Mouse (Mus musculus): ENCODE results near the gene C87977. TPM values are rescaled to one million over a fixed set of nuclear protein-coding genes. Genes with fewer than 3 reads are reported as not detected.
"Not testable (repeated sequence)": the region's sequence is repeated elsewhere in the genome, so short reads cannot be mapped to it uniquely, and the experiment has no call there.

Gene C87977
- not detected in 2 replicates for polyA plus RNA-seq (2014; fragmentation: Nextera tagmentation; extraction: Ambion mirVana)

- not testable (repeated sequence) for DNase-seq (ENCODE audit: low spot score); H3K27ac ChIP-seq (ENCODE audit: low read depth, low read length); H3K36me3 ChIP-seq (ENCODE audit: control insufficient read depth, insufficient read depth, low read length); H3K4me1 ChIP-seq (replicated peaks; ENCODE audit: control insufficient read depth, insufficient read depth, low read length); H3K9me3 ChIP-seq (ENCODE audit: control insufficient read depth, low read length); H3K9ac ChIP-seq (ENCODE audit: low read depth, low read length); H3K4me2 ChIP-seq; H3K4me3 ChIP-seq (ENCODE audit: low read depth, low read length); ATAC-seq (replicated peaks; ENCODE audit: low FRiP score); H3K27me3 ChIP-seq (replicated peaks; ENCODE audit: control insufficient read depth, insufficient read depth, low read length)
- WGBS = 67% methylated on average over 1 of the region's 1 CpGs
These were observed at the start of gene C87977 for GRCm38 (mm10) chr4:144213218-144213617. TSS of gene C87977 (minus strand) at chr4:144213318.

GRCm38 (mm10) chr4:144254768-144255167 lies 41.6 kb upstream of the C87977 start:
- DNase-seq (ENCODE audit: low spot score); H3K9ac ChIP-seq (ENCODE audit: low read depth, low read length); H3K4me1 ChIP-seq (replicated peaks; ENCODE audit: control insufficient read depth, insufficient read depth, low read length); H3K36me3 ChIP-seq (ENCODE audit: control insufficient read depth, insufficient read depth, low read length); H3K27ac ChIP-seq (ENCODE audit: low read depth, low read length); H3K4me3 ChIP-seq (ENCODE audit: low read depth, low read length); ATAC-seq (replicated peaks; ENCODE audit: low FRiP score); H3K27me3 ChIP-seq (replicated peaks; ENCODE audit: control insufficient read depth, insufficient read depth, low read length); H3K9me3 ChIP-seq (ENCODE audit: control insufficient read depth, low read length); H3K4me2 ChIP-seq: not testable (repeated sequence)

GRCm38 (mm10) chr4:144190419-144190818 lies 22.7 kb downstream of the C87977 start, which contains the start of gene Oog2:
TSS of gene Oog2 (plus strand) at chr4:144190719.
- Histone ChIP-seq H3K9me3 (ENCODE audit: control insufficient read depth, low read length) (no peaks in the 10 kb centered on the region), H3K4me2 (no peak within 1 kb of the TSS), H3K27ac (ENCODE audit: low read depth, low read length) (no peak within 1 kb of the TSS), H3K27me3 (replicated peaks; ENCODE audit: control insufficient read depth, insufficient read depth, low read length) (no peaks in the 10 kb centered on the region), H3K4me1 (replicated peaks; ENCODE audit: control insufficient read depth, insufficient read depth, low read length) (no peaks in the 10 kb centered on the region), H3K4me3 (ENCODE audit: low read depth, low read length) (no peak within 1 kb of the TSS), H3K36me3 (ENCODE audit: control insufficient read depth, insufficient read depth, low read length) (no peaks in the 10 kb centered on the region), H3K9ac (ENCODE audit: low read depth, low read length) (no peak within 1 kb of the TSS)
- no peak for DNase-seq (ENCODE audit: low spot score)
- WGBS = 23% methylated on average over 1 of the region's 1 CpGs
- no peak for ATAC-seq (replicated peaks; ENCODE audit: low FRiP score)

- H3K9me3 ChIP-seq (ENCODE audit: control insufficient read depth, low read length) = peaks cover 10% of the 10 kb centered on the region
- ATAC-seq (replicated peaks; ENCODE audit: low FRiP score) (no peak), DNase-seq (ENCODE audit: low spot score) (no peak)
- H3K4me2 ChIP-seq = no peak within 1 kb of the TSS
- no peaks in the 10 kb centered on the region for H3K36me3 ChIP-seq (ENCODE audit: control insufficient read depth, insufficient read depth, low read length)
- H3K9ac ChIP-seq (ENCODE audit: low read depth, low read length) = no peak within 1 kb of the TSS
- no peak within 1 kb of the TSS for H3K4me3 ChIP-seq (ENCODE audit: low read depth, low read length)
- no peaks in the 10 kb centered on the region for H3K27me3 ChIP-seq (replicated peaks; ENCODE audit: control insufficient read depth, insufficient read depth, low read length)
- WGBS = 67% methylated on average over 1 of the region's 1 CpGs
- no peak within 1 kb of the TSS for H3K27ac ChIP-seq (ENCODE audit: low read depth, low read length)
- H3K4me1 ChIP-seq (replicated peaks; ENCODE audit: control insufficient read depth, insufficient read depth, low read length) = no peaks in the 10 kb centered on the region
These were observed 50.6 kb downstream of the C87977 start, which contains the start of gene Oog3 for GRCm38 (mm10) chr4:144162563-144162962. TSS of gene Oog3 (minus strand) at chr4:144162663.

Other genes starting within 250 kb of the C87977 start
- not detected in 2 replicates for gene Gm13101, start 246.4 kb downstream of the C87977 start, polyA plus RNA-seq (2014; fragmentation: Nextera tagmentation; extraction: Ambion mirVana)
- gene Pramef17, start 218.9 kb downstream of the C87977 start, polyA plus RNA-seq (2014; fragmentation: Nextera tagmentation; extraction: Ambion mirVana) = not detected in 2 replicates
- not detected in 2 replicates for gene Pramel4, start 154.2 kb downstream of the C87977 start, polyA plus RNA-seq (2014; fragmentation: Nextera tagmentation; extraction: Ambion mirVana)
- not detected in 2 replicates for gene Gm13102, start 106.8 kb downstream of the C87977 start, polyA plus RNA-seq (2014; fragmentation: Nextera tagmentation; extraction: Ambion mirVana)
- not detected in 2 replicates for gene Oog3, start 50.7 kb downstream of the C87977 start, polyA plus RNA-seq (2014; fragmentation: Nextera tagmentation; extraction: Ambion mirVana)
- gene Oog2, start 22.6 kb downstream of the C87977 start, polyA plus RNA-seq (2014; fragmentation: Nextera tagmentation; extraction: Ambion mirVana) = not detected in 2 replicates
- gene Pramel5, start 67.2 kb upstream of the C87977 start, polyA plus RNA-seq (2014; fragmentation: Nextera tagmentation; extraction: Ambion mirVana) = not detected in 2 replicates
- not detected in 2 replicates for gene Gm13128, start 116.9 kb upstream of the C87977 start, polyA plus RNA-seq (2014; fragmentation: Nextera tagmentation; extraction: Ambion mirVana)
- not detected in 2 replicates for gene Gm13119, start 144.6 kb upstream of the C87977 start, polyA plus RNA-seq (2014; fragmentation: Nextera tagmentation; extraction: Ambion mirVana)
- gene Pramef20, start 164.6 kb upstream of the C87977 start, polyA plus RNA-seq (2014; fragmentation: Nextera tagmentation; extraction: Ambion mirVana) = not detected in 2 replicates
- gene Pramef12, start 195.1 kb upstream of the C87977 start, polyA plus RNA-seq (2014; fragmentation: Nextera tagmentation; extraction: Ambion mirVana) = 0.09 TPM in 1 of 2 replicates, not detected in the other
- not detected in 2 replicates for gene 1700012P22Rik, start 225.5 kb upstream of the C87977 start, polyA plus RNA-seq (2014; fragmentation: Nextera tagmentation; extraction: Ambion mirVana)
- gene Gm9944, start 240.0 kb upstream of the C87977 start, polyA plus RNA-seq (2014; fragmentation: Nextera tagmentation; extraction: Ambion mirVana) = not detected in 2 replicates

All from liver, embryonic 11.5 days (tissue).